Mouse (Mus musculus) testis, adult 2 months (tissue): ENCODE data around the gene Best2.

Source experiments
- CTCF ChIP-seq: fragments of 200-500 bp; IDR thresholded peaks from 2 replicates; pipeline ENCODE4 v1.5.1; 2012; ENCODE audit warnings: low read depth, mild to moderate bottlenecking, inconsistent platforms, low read length, moderate library complexity; ENCODE audit not compliant: control insufficient read depth, insufficient read depth, insufficient replicate concordance
- POLR2A ChIP-seq: fragments of 200-500 bp; IDR thresholded peaks from 2 replicates; pipeline ENCODE4 v1.6.1; 2012; ENCODE audit warnings: low read depth, mild to moderate bottlenecking, inconsistent platforms, low read length, moderate library complexity; ENCODE audit not compliant: control insufficient read depth

DNA sequence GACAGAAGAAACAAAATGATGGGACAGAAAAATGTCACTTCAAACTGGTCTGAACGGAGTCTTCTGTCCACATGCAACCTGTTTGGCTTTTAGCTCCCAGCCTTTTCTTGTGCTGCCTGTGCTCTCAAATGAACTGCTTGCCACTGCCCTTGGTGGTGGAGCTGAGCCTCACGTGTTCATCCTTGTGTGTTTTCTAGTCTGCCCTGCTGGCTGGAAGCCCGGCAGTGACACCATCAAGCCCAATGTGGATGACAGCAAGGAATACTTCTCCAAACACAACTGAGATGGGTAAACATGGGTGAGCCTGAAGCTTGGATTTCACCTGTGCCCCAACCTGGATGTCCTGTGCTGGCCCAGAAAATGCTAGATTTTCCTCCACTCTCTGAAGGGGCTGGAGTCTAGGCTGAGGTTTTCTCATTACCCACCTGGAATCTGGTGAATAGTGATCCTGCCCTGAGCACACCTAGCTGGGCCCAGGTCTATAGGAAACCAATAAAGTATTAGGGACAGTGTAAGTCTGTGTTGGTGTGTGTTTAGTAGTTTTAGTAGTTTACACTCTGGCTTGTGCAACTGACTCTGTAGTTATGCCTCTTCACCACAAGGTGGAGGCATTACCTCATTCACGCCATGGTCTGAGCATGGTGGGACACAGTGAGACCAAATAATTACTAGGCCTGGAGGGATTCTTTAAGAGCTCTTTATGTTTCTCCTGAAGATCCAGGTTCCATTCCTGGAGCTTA is 40.4 kb downstream of the Best2 start:
- TF ChIP-seq POLR2A (no peak), CTCF (no peak)
